Mouse (Mus musculus): Measurements from ENCODE around the gene Hcfc1r1. TPM values are rescaled to one million over a fixed set of nuclear protein-coding genes. Genes with fewer than 3 reads are reported as not detected.

Hcfc1r1 gene
- polyA plus RNA-seq, 1 experiment from 2014 or later: 29.0 TPM

DNA sequence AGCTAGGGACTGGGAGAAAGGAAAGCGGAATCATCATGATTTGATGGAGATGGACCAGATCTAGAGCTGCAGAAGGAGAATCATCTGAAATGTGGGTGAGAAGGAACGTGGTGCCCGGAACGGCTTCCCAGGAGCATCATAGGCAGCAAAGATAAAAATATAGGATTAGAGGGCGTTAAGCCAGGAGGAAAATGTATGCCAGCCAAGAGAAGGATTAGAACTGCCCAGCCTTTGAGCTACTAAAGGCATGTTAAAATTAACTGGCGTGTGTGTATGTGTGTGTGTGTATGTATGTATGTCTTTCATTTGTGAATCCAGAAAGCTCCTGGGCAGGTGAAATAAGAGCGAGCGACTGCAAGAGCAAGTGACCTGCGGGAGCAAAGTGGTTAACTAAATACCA, 29.9 kb downstream of the Hcfc1r1 start:
- H3K27me3 ChIP-seq (ENCODE audit: poor library complexity, severe bottlenecking): peaks cover 55% of the 10 kb centered on the region
- 83% methylated on average over 9 of the region's 9 CpGs for WGBS

DNA sequence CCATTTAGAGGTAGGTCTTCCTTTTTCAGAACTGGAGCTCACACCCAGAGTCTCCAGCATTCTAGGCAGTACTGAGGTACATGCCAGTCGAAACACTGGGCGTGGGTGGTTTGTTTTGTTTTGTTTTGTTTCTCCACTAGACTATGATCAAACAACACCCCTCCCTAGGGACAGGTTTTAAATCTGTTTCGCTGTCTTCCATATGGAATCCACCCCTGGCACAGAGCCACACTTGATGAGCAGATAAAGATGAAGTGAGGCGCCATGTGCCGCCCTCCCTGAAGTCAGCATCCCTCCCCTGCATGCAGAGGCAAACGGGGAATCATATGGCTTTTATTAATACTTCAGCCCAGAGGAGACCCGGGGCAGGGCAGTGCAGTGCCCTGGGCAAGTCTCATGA, 31.3 kb downstream of the Hcfc1r1 start:
- H3K27ac ChIP-seq: no peak overlapping the region
- H3K4me1 ChIP-seq: peaks cover 13% of the 10 kb centered on the region
- no peaks in the 10 kb centered on the region for H3K9me3 ChIP-seq
- no peaks in the 10 kb centered on the region for H3K36me3 ChIP-seq (replicated peaks)
- 65% methylated on average over 7 of the region's 7 CpGs for WGBS
- H3K27me3 ChIP-seq (ENCODE audit: poor library complexity, severe bottlenecking): peaks cover 44% of the 10 kb centered on the region
- no peak overlapping the region for H3K4me3 ChIP-seq
- no peak for DNase-seq (ENCODE audit: extremely low spot score, low spot score)

More for the DNA sequence above, 29.9 kb downstream of the Hcfc1r1 start:
- Histone ChIP-seq H3K27ac (no peak overlapping the region), H3K4me1 (peaks cover 25% of the 10 kb centered on the region), H3K36me3 (replicated peaks) (no peaks in the 10 kb centered on the region), H3K4me3 (no peak overlapping the region), H3K9me3 (no peaks in the 10 kb centered on the region)
- DNase-seq (ENCODE audit: extremely low spot score, low spot score): no peak

DNA sequence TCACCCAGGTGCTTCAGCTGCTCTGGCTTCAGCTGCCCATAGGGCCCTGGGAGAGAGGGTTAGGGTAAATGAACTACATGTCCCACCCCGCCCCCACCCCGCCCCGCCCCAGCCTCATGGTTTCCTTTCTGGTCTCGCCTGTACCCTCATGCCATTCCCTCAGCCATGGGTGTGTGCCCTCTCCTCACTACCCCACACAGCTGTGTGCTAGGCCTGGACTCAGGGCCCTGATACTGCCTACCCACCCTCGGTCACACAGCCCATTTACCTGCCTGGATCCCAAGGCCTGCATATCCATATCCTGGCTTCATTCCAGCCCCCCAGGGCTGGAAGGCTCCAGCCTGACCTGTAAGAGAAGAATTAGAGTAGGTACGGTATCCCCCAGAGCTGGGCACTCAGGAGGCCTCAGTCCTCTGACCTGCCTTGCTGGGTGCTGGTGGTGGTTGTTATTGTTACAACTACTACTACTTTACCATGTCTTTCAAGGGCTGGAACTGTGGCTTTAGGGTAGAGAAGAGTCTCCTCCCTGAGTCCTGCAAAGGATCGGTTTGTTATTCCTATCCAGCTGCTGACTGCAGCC, 32.2 kb downstream of the Hcfc1r1 start:
- H3K27ac ChIP-seq: no peak overlapping the region
- no peak overlapping the region for H3K4me3 ChIP-seq
- peaks cover 9% of the 10 kb centered on the region; the same call in 1 of the 2 replicates for H3K4me1 ChIP-seq
- no peak for DNase-seq (ENCODE audit: extremely low spot score, low spot score)
- 74% methylated on average over 7 of the region's 7 CpGs for WGBS
- no peaks in the 10 kb centered on the region for H3K9me3 ChIP-seq
- H3K27me3 ChIP-seq (ENCODE audit: poor library complexity, severe bottlenecking): peaks cover 40% of the 10 kb centered on the region
- H3K36me3 ChIP-seq (replicated peaks): no peaks in the 10 kb centered on the region

DNA sequence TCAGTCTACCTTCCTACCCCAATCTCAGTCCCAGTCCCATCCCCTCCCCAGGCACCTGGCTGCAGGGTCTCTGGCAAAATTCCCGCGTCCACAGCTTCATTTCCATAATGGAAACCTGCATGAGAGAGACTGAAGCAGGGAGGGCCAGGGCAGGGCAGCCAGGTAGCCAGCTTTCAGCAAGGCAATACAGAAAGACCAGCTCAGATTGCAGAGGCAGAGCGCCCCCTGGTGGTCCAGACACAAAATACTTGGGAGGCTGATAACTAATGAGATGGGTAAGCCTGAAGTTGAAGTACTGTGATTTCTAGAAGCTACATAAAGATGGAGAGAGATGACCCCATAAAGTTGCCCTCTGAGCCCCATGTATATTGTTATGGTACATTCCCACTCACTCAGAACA, 32.8 kb downstream of the Hcfc1r1 start:
- H3K4me3 ChIP-seq: no peak overlapping the region
- no peaks in the 10 kb centered on the region for H3K9me3 ChIP-seq
- no peak overlapping the region for H3K27ac ChIP-seq
- H3K36me3 ChIP-seq (replicated peaks): no peaks in the 10 kb centered on the region
- WGBS: 0% methylated on average over 3 of the region's 3 CpGs
- peaks cover 34% of the 10 kb centered on the region for H3K27me3 ChIP-seq (ENCODE audit: poor library complexity, severe bottlenecking)
- DNase-seq (ENCODE audit: extremely low spot score, low spot score): peak; percentile 83
- peaks cover 9% of the 10 kb centered on the region; the same call in 1 of the 2 replicates for H3K4me1 ChIP-seq

DNA sequence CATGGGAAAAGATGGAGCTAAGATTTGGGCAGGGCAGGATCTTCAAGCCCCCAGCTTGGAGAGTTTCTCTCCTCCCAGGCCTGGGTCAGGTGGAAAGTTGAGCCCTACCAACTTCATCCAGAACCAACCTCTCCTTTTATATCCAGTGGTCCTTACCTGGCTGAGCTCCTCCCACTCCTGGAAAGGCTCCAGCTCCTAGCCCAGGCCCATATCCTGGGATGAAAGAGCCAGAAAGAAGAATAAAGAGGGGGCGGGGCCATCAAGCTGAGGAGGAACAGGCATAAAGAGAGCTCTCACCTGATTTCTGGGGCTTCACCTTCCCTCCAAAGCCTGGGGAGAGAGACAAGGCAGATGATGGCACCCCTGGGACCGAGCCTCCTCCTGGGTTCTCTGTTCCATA, 43.6 kb downstream of the Hcfc1r1 start:
- WGBS: 54% methylated on average over 2 of the region's 2 CpGs
- no peak overlapping the region for H3K27ac ChIP-seq
- H3K36me3 ChIP-seq (replicated peaks): no peaks in the 10 kb centered on the region
- no peak overlapping the region for H3K4me3 ChIP-seq
- no peak for DNase-seq (ENCODE audit: extremely low spot score, low spot score)
- H3K27me3 ChIP-seq (ENCODE audit: poor library complexity, severe bottlenecking): no peaks in the 10 kb centered on the region
- 0 out of 2 replicates have a peak, but pooled peaks cover 3% of the 10 kb centered on the region for H3K4me1 ChIP-seq
- no peaks in the 10 kb centered on the region for H3K9me3 ChIP-seq

DNA sequence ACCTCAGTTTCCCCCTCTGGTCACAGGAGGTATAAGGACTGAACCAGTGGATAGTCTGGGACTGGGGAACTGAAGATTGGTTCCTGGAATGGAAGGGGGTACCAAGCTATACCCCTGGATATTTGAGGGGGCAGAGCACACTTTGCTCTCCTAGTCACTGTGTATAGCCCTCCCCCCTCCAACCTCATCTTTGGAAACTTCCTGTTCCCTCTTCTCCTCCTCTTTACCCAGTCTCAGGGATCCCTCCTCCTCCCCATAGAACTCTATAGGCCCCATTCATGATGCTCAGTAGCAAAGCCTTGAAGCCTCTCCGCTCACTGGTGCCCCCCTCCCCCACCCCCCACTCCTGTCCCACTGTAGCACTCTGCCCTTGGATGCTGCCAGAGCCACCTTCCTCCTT, 46.1 kb downstream of the Hcfc1r1 start:
- Histone ChIP-seq H3K36me3 (replicated peaks) (no peaks in the 10 kb centered on the region), H3K4me3 (no peak overlapping the region), H3K9me3 (no peaks in the 10 kb centered on the region), H3K4me1 (0 out of 2 replicates have a peak, but pooled peaks cover 3% of the 10 kb centered on the region), H3K27ac (no peak overlapping the region), H3K27me3 (ENCODE audit: poor library complexity, severe bottlenecking) (0 out of 2 replicates have a peak, but pooled peaks cover 10% of the 10 kb centered on the region)
- no peak for DNase-seq (ENCODE audit: extremely low spot score, low spot score)
- WGBS: 6% methylated on average over 1 of the region's 1 CpGs

DNA sequence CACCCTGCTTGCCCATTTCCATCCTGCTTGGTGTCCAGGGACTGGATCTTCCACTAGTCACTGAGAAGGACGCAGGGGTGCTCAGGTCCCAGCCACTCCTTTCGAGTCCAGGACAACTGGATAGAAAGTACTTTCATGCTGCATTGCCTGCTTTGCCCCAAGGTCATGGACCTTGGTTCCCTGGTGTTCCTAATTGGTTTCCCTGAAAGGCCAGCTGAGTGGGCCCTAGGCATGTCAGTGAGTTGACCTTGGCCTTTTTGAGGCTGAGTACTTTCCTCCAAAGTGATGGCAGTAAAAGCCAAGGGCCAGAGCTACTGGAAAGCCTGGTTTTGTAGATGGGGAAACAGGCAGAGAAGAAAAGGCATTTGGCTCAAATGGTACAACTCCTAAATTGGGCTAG, 48.5 kb downstream of the Hcfc1r1 start:
- whole genome bisulfite sequencing: 85% methylated on average over 2 of the region's 2 CpGs
- Histone ChIP-seq H3K9me3 (no peaks in the 10 kb centered on the region), H3K36me3 (replicated peaks) (no peaks in the 10 kb centered on the region)

DNA sequence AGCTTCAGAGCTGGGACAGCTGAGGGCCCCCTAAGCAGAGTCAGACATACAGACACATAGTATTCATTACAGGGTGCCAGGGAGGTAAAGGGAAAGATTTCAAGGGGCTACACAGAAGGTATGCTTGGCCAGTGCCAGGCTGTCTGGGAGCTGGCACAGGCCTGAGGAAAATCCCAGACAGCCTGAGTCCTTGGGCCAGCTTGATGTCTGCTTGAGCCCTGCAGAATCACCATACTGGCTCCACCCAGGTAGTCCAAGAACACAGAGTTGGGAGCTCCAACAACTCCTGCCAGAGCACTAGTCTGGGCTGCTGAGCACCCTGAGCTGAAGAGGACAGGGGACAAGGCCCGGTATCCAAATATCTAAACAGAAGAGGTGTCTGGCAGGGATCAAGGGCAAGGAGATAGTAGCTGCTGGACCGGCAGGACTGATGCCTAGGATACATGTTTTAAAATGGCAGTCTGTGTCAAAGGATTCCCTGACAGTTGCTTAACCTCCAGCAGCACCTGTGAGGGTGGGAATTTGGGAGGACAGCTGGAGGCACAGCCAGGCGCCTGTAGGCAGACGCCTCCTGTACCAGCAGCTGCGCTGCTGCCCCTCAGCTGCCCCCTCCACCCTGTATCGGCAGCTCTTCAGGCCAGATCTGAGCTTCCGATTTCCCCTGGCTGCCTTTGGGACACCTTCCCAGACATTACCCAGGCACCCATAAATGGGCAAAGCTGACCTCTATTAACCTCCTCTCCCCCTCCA, 49.2 kb downstream of the Hcfc1r1 start, which contains the start of gene 1520401A03Rik:
Gene 1520401A03Rik, minus strand, starts transcription at position 408 of the 750 bp plus-strand sequence.
- DNase-seq (ENCODE audit: extremely low spot score, low spot score): no peak
- Histone ChIP-seq H3K27ac (no peak within 1 kb of the TSS), H3K9me3 (no peaks in the 10 kb centered on the region), H3K4me1 (peaks cover 24% of the 10 kb centered on the region), H3K27me3 (ENCODE audit: poor library complexity, severe bottlenecking) (0 out of 2 replicates have a peak, but pooled peaks cover 10% of the 10 kb centered on the region), H3K36me3 (replicated peaks) (no peaks in the 10 kb centered on the region), H3K4me3 (no peak within 1 kb of the TSS)
- WGBS: 87% methylated on average over 7 of the region's 7 CpGs

More for the DNA sequence above, 48.5 kb downstream of the Hcfc1r1 start:
- Histone ChIP-seq H3K4me1 (peaks cover 17% of the 10 kb centered on the region), H3K4me3 (no peak overlapping the region), H3K27ac (no peak overlapping the region), H3K27me3 (ENCODE audit: poor library complexity, severe bottlenecking) (0 out of 2 replicates have a peak, but pooled peaks cover 10% of the 10 kb centered on the region)
- no peak for DNase-seq (ENCODE audit: extremely low spot score, low spot score)

Other genes starting within 250 kb of the Hcfc1r1 start
- not detected in 2 replicates for gene Vmn2r117, start 193.9 kb upstream of the Hcfc1r1 start, polyA plus RNA-seq (2016; fragmentation: Nextera tagmentation; extraction: Ambion mirVana)
- gene Zfp213, start 109.4 kb upstream of the Hcfc1r1 start, polyA plus RNA-seq (2016; fragmentation: Nextera tagmentation; extraction: Ambion mirVana): 27.6 and 29.9 TPM in 2 replicates
- 22.1 and 22.2 TPM in 2 replicates for gene Zfp13, start 74.1 kb upstream of the Hcfc1r1 start, polyA plus RNA-seq (2016; fragmentation: Nextera tagmentation; extraction: Ambion mirVana)
- 0.42 and 0.65 TPM in 2 replicates for gene Zscan10, start 72.7 kb upstream of the Hcfc1r1 start, polyA plus RNA-seq (2016; fragmentation: Nextera tagmentation; extraction: Ambion mirVana)
- 0.77 and 0.84 TPM in 2 replicates for gene Mmp25, start 28.3 kb upstream of the Hcfc1r1 start, polyA plus RNA-seq (2016; fragmentation: Nextera tagmentation; extraction: Ambion mirVana)
- 0.27 and 0.37 TPM in 2 replicates for gene Bicdl2, start 13.1 kb upstream of the Hcfc1r1 start, polyA plus RNA-seq (2016; fragmentation: Nextera tagmentation; extraction: Ambion mirVana)
- gene Thoc6, start 286 bp downstream of the Hcfc1r1 start, polyA plus RNA-seq (2016; fragmentation: Nextera tagmentation; extraction: Ambion mirVana): 77.8 and 78.8 TPM in 2 replicates
- gene Tnfrsf12a, start 3.9 kb downstream of the Hcfc1r1 start, polyA plus RNA-seq (2016; fragmentation: Nextera tagmentation; extraction: Ambion mirVana): 3.9 and 4.6 TPM in 2 replicates
- gene Cldn6, start 5.7 kb downstream of the Hcfc1r1 start, polyA plus RNA-seq (2016; fragmentation: Nextera tagmentation; extraction: Ambion mirVana): 28.5 and 32.8 TPM in 2 replicates
- 7.4 and 10.1 TPM in 2 replicates for gene Cldn9, start 10.4 kb downstream of the Hcfc1r1 start, polyA plus RNA-seq (2016; fragmentation: Nextera tagmentation; extraction: Ambion mirVana)
- gene 1520401A03Rik, start 49.2 kb downstream of the Hcfc1r1 start, polyA plus RNA-seq (2016; fragmentation: Nextera tagmentation; extraction: Ambion mirVana): 0.06 TPM in 1 of 2 replicates, not detected in the other
- 63.3 and 64.5 TPM in 2 replicates for gene Pkmyt1, start 52.7 kb downstream of the Hcfc1r1 start, polyA plus RNA-seq (2016; fragmentation: Nextera tagmentation; extraction: Ambion mirVana)
- gene Paqr4, start 67.3 kb downstream of the Hcfc1r1 start, polyA plus RNA-seq (2016; fragmentation: Nextera tagmentation; extraction: Ambion mirVana): 21.5 and 23.9 TPM in 2 replicates
- 1.5 and 2.9 TPM in 2 replicates for gene Kremen2, start 72.2 kb downstream of the Hcfc1r1 start, polyA plus RNA-seq (2016; fragmentation: Nextera tagmentation; extraction: Ambion mirVana)
- 190 and 197 TPM in 2 replicates for gene Flywch1, start 98.0 kb downstream of the Hcfc1r1 start, polyA plus RNA-seq (2016; fragmentation: Nextera tagmentation; extraction: Ambion mirVana)
- gene Flywch2, start 112.5 kb downstream of the Hcfc1r1 start, polyA plus RNA-seq (2016; fragmentation: Nextera tagmentation; extraction: Ambion mirVana): 23.8 and 25.0 TPM in 2 replicates
- 482 and 518 TPM in 2 replicates for gene Srrm2, start 116.9 kb downstream of the Hcfc1r1 start, polyA plus RNA-seq (2016; fragmentation: Nextera tagmentation; extraction: Ambion mirVana)
- 1,030 and 1,081 TPM in 2 replicates for gene Elob, start 155.5 kb downstream of the Hcfc1r1 start, polyA plus RNA-seq (2016; fragmentation: Nextera tagmentation; extraction: Ambion mirVana)
- gene Prss33, start 162.5 kb downstream of the Hcfc1r1 start, polyA plus RNA-seq (2016; fragmentation: Nextera tagmentation; extraction: Ambion mirVana): 0.49 TPM in 1 of 2 replicates, not detected in the other
- gene Prss32, start 170.3 kb downstream of the Hcfc1r1 start, polyA plus RNA-seq (2016; fragmentation: Nextera tagmentation; extraction: Ambion mirVana): not detected in 2 replicates
- 4.5 and 5.4 TPM in 2 replicates for gene Prss41, start 170.6 kb downstream of the Hcfc1r1 start, polyA plus RNA-seq (2016; fragmentation: Nextera tagmentation; extraction: Ambion mirVana)
- gene Prss21, start 194.5 kb downstream of the Hcfc1r1 start, polyA plus RNA-seq (2016; fragmentation: Nextera tagmentation; extraction: Ambion mirVana): not detected in 2 replicates
- gene Dcpp1, start 207.3 kb downstream of the Hcfc1r1 start, polyA plus RNA-seq (2016; fragmentation: Nextera tagmentation; extraction: Ambion mirVana): not detected in 2 replicates
- gene Dcpp2, start 207.3 kb downstream of the Hcfc1r1 start, polyA plus RNA-seq (2016; fragmentation: Nextera tagmentation; extraction: Ambion mirVana): not detected in 2 replicates
- not detected in 2 replicates for gene Dcpp3, start 243.9 kb downstream of the Hcfc1r1 start, polyA plus RNA-seq (2016; fragmentation: Nextera tagmentation; extraction: Ambion mirVana)

Data from forebrain, embryonic 10.5 days (tissue).